Mouse (Mus musculus) C2C12 (cell line): ENCODE measurements around the gene Scyl3. TPM values are rescaled to one million over a fixed set of nuclear protein-coding genes. Genes with fewer than 3 reads are reported as not detected.

ENCODE experiments used
- H3K27me3 ChIP-seq: one replicate; pipeline ENCODE4 v1.6.1; 2011; ENCODE audit not compliant: control insufficient read depth, insufficient read depth, insufficient read length
- H3K36me3 ChIP-seq: one replicate; pipeline ENCODE4 v1.6.1; 2011; ENCODE audit not compliant: control insufficient read depth, insufficient read depth
- H3K4me3 ChIP-seq: one replicate; pipeline ENCODE4 v1.5.1; 2011; ENCODE audit warnings: mild to moderate bottlenecking, control low read depth; ENCODE audit not compliant: poor library complexity, insufficient read depth, severe bottlenecking
- H3K79me2 ChIP-seq: one replicate; pipeline ENCODE4 v1.6.1; 2011; ENCODE audit not compliant: control insufficient read depth, insufficient read depth
- H3K79me3 ChIP-seq: one replicate; pipeline ENCODE4 v1.6.1; 2011; ENCODE audit warnings: low read depth, control low read depth
- H3ac ChIP-seq: one replicate; pipeline ENCODE3; 2011; ENCODE audit warnings: low read depth; ENCODE audit not compliant: control insufficient read depth, insufficient read length
- CEBPB ChIP-seq: IDR thresholded peaks from one replicate; pipeline ENCODE4 v1.6.1; 2011; ENCODE audit warnings: low read depth, mild to moderate bottlenecking, control low read depth, moderate library complexity
- CTCF ChIP-seq: IDR thresholded peaks from one replicate; pipeline ENCODE4 v1.5.1; 2011; ENCODE audit not compliant: control insufficient read depth, insufficient read depth, insufficient read length
- FOSL1 ChIP-seq: IDR thresholded peaks from one replicate; pipeline ENCODE4 v1.8.0; 2011; ENCODE audit warnings: mild to moderate bottlenecking, low read length; ENCODE audit not compliant: poor library complexity, insufficient read depth, severe bottlenecking
- MAX ChIP-seq: IDR thresholded peaks from one replicate; pipeline ENCODE4 v1.6.1; 2011; ENCODE audit warnings: mild to moderate bottlenecking, control low read depth
- MYOD1 ChIP-seq: IDR thresholded peaks from one replicate; pipeline ENCODE4 v1.6.1; 2011; ENCODE audit warnings: low read depth; ENCODE audit not compliant: control insufficient read depth, insufficient read length
- MYOG ChIP-seq: IDR thresholded peaks from one replicate; pipeline ENCODE4 v1.6.1; 2011; ENCODE audit not compliant: control insufficient read depth, insufficient read length; ENCODE audit errors: extremely low read depth
- USF1 ChIP-seq: IDR thresholded peaks from one replicate; pipeline ENCODE4 v1.6.1; 2011; ENCODE audit warnings: low read depth, mild to moderate bottlenecking, control low read depth, moderate library complexity
- polyA plus RNA-seq: library from polyadenylated mRNA; unstranded; fragments of >200 nt; fragmentation: generic; extraction: Trizol; gene quantifications from one replicate; pipeline ENCODE4 v1.2.1, GENCODE M21; 2012; ENCODE audit warnings: missing spikeins

The Scyl3 gene
- polyA plus RNA-seq, 1 experiment = 4.4 TPM

DNA sequence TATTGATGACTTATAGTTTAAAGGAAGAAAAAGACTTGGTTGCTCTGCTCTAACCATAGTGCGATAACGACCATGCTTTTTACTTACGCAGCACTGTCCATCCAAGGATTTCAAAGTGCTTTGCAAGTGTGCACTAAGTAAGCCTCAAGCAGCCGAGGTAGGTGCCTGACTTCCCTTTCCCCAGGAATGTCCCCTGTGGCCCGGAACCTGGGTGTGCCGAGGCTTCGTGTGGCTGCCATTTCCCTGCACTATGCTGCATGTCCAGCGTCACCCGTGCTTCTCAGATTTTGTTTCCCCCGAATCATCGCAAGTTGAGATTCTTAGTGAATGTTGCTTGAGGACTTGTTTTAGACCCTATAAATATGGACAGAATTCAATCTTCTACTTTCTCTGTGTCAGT lies 16.9 kb upstream of the Scyl3 start:
- TF ChIP-seq MYOD1 (no peak), MAX (no peak), MYOG (no peak), CTCF (no peak), USF1 (no peak), FOSL1 (no peak), CEBPB (no peak)
- Histone ChIP-seq H3K79me3 (no peaks in the 10 kb centered on the region), H3K79me2 (no peaks in the 10 kb centered on the region), H3ac (no peak overlapping the region), H3K36me3 (peaks cover 5% of the 10 kb centered on the region), H3K4me3 (no peak overlapping the region), H3K27me3 (no peaks in the 10 kb centered on the region)

DNA sequence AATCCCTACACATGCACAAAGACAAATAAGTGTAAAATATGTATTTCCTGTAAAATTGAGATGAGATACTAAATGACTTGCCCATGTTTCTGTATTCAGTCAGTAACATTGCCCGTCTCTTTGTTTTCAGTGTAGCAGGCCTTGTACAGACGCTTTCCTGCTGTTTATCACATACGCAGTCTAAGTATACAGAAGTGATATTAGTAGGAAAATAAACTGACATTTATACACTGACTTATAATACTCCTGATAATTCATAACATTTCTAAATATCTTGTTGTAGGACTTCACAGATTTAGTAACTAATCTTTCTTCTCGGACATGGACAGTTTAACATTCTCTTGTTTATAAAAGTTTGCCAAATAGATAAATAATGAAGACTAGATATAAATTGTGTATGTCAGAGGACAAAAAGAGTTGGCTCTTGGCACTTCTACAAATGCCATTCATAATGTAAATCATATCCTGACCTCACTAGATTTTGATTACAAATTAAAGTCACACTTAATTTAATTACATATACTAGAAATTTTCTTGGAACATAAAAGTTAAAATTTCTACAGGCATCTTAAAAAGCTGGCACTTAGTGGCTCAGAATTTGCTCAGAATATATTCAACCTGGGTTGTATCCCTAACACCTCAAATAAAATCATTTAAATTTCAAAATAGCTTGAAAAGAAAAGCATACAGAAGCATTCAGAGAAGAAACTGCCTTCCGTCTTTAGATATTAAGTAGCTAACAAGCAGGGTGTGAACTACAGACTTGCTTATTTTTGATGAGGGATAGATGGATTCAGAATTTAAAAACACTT lies 11.3 kb upstream of the Scyl3 start:
- TF ChIP-seq MAX (no peak), MYOG (no peak), USF1 (no peak), FOSL1 (no peak), CEBPB (no peak), MYOD1 (no peak), CTCF (no peak)
- H3K36me3 ChIP-seq = peaks cover 9% of the 10 kb centered on the region
- H3K79me2 ChIP-seq = no peaks in the 10 kb centered on the region
- no peaks in the 10 kb centered on the region for H3K27me3 ChIP-seq
- no peaks in the 10 kb centered on the region for H3K79me3 ChIP-seq
- H3ac ChIP-seq = no peak overlapping the region
- no peak overlapping the region for H3K4me3 ChIP-seq

DNA sequence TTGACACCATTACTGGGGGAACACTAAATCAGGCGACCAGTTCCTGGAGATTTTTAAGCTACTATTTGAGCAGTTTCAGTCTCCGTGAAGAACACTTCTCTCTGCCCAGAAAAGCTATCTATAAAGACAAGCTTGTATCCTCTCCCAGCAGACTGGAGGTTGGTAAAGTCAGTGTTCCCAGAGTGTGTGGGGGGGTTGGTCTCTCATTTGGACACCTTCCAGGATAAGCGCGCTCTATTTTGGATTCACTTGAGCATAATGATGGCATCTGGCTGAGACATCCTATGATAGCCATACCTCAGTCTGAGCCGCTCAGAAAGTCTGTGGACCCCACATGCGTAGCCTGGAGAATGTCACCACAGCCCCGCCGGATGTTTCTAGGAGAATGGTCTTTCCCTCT lies 4.8 kb upstream of the Scyl3 start:
- Histone ChIP-seq H3K36me3 (no peaks in the 10 kb centered on the region), H3K79me2 (no peaks in the 10 kb centered on the region), H3K4me3 (no peak overlapping the region), H3K79me3 (no peaks in the 10 kb centered on the region), H3K27me3 (no peaks in the 10 kb centered on the region), H3ac (no peak overlapping the region)
- TF ChIP-seq MAX (no peak), MYOD1 (no peak), FOSL1 (no peak), CTCF (no peak)

DNA sequence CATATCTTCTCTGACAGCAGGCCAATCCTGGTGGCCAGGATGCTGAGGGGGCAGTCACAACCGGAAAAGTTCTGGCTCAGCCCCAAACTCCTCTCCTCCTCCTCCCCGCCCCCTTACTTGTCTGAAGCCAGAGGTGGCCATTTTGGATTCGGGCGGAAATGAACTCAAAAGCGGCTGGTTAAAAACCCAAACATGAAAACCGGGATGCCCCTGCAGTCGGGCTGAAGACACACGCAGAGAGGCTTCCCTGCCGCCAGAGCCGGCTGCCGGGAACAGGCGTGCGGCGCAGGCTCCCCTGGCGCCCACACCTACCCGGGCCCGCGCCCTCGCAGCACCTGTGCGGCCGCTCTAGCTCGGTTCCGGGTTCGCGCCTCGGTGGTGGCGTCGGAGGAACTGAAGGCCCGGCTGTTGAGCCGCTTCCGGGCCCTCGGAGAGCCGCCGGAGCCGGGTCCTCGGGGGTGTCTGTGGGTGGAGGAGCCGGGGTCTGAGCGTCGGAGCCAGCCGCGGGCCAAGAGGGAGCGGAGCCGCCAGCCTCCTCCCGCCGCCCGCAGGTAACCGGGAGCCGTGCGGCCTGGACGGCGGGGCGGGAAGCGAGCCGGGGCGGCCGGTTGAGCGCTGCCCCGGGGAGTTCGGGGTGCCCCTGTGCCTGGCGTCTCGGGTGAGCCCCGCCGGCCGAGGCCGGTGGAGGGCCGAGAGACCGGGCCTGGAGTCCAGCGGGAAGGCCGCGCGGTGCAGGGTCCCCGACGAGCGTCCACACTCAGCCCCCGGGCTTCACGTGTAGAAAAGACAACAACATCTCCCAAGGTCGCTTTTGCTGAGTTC lies 947 bp downstream of the Scyl3 start:
- Histone ChIP-seq H3K79me3 (peaks cover 10% of the 10 kb centered on the region), H3ac (peak overlapping the region; percentile 88), H3K36me3 (peaks cover 16% of the 10 kb centered on the region), H3K4me3 (peak overlapping the region; percentile 71), H3K27me3 (no peaks in the 10 kb centered on the region), H3K79me2 (peaks cover 29% of the 10 kb centered on the region)
- no peak for TF ChIP-seq CEBPB
- no peak for TF ChIP-seq MYOG
- no peak for TF ChIP-seq USF1
- TF ChIP-seq MAX = no peak
- TF ChIP-seq FOSL1 = no peak
- TF ChIP-seq CTCF = no peak
- TF ChIP-seq MYOD1 = no peak

DNA sequence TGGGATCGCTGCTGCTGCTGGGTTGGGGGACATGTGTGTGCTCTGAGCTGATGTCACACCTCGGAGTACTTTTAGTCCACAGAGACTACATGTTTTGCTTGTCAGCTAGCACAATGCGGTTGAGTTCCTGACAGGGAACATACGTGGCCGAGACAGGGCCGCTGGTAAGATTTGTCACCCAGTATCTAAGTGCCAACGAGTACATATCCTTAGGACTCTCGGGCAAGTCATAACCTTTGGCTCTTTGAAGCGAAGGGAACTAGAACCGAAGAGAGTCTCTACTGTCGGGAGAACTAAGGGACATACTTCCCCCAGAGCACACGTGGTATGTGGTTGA lies 1.5 kb downstream of the Scyl3 start:
- H3K36me3 ChIP-seq = peaks cover 21% of the 10 kb centered on the region
- no peak for TF ChIP-seq MAX
- no peak for TF ChIP-seq MYOD1
- TF ChIP-seq FOSL1 = no peak
- no peak for TF ChIP-seq MYOG
- no peak for TF ChIP-seq USF1
- no peak for TF ChIP-seq CTCF
- no peak for TF ChIP-seq CEBPB
- peaks cover 10% of the 10 kb centered on the region for H3K79me3 ChIP-seq
- H3K4me3 ChIP-seq = peak overlapping the region; percentile 71
- H3K79me2 ChIP-seq = peaks cover 29% of the 10 kb centered on the region
- peak overlapping the region; percentile 88 for H3ac ChIP-seq
- no peaks in the 10 kb centered on the region for H3K27me3 ChIP-seq

DNA sequence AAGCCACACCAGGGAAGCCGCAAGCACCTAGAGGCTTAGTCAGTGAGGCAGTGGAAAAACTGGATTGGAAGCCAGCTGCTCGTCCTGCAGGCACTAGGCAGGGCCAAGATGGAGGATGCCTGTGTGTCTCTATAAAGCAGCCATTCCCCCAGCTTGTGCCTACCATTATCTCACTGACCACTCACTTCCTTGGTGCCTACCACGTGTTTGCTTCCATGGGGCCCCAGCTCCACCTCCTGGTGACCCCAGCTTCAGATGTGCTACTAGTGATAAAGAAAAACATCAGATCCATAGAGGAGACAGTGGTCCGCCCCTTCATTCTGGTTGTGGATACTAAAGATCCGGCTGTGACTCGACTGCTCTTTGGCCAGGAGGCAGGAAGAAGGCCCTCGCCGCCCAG lies 2.9 kb downstream of the Scyl3 start:
- Histone ChIP-seq H3ac (no peak overlapping the region), H3K4me3 (no peak overlapping the region), H3K27me3 (no peaks in the 10 kb centered on the region), H3K36me3 (peaks cover 35% of the 10 kb centered on the region), H3K79me2 (peaks cover 29% of the 10 kb centered on the region), H3K79me3 (peaks cover 10% of the 10 kb centered on the region)
- TF ChIP-seq CTCF (no peak), MAX (no peak), FOSL1 (no peak), MYOG (no peak), USF1 (no peak), CEBPB (no peak), MYOD1 (no peak)
